Mouse (Mus musculus) olfactory bulb, adult 2 months (tissue): ENCODE results near the gene Gm21312.
"Not testable (repeated sequence)": the region's sequence is repeated elsewhere in the genome, so short reads cannot be mapped to it uniquely, and the experiment has no call there.

ENCODE experiments used
- CTCF ChIP-seq: fragments of 200-500 bp; IDR thresholded peaks from 2 replicates; pipeline ENCODE4 v1.5.1; 2012; ENCODE audit warnings: low read depth, mild to moderate bottlenecking, low read length, moderate library complexity; ENCODE audit not compliant: insufficient read depth
- POLR2A ChIP-seq: fragments of 200-500 bp; IDR thresholded peaks from 2 replicates; pipeline ENCODE4 v1.6.1; 2012; ENCODE audit warnings: mild to moderate bottlenecking, low read depth, low read length, moderate library complexity; ENCODE audit not compliant: insufficient read depth

DNA sequence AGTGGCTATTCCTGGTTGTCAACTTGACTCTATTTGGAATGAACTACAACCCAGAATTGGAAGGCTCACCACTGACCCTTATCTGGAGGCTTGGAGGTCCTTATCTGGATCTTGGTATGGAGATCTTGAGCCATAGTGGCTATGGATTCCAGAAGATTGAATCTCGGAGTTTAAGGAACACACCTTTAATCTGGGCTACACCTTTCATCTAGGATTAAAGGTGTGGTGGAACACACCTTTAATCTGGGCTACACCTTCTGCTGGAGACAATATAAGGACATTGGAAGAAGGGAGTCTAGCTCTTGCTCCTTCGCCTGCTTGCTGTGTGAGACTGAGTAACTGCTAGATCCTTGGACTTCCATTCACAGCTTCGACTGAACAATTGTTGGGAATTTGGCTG, at the start of gene Gm21312:
- TF ChIP-seq CTCF, POLR2A: not testable (repeated sequence)
